Mouse (Mus musculus) ES-Bruce4 (cell line): ENCODE data around the gene Sema5b.

Experiments used
- CTCF ChIP-seq: IDR thresholded peaks from one replicate; pipeline ENCODE4 v1.8.1; 2011; ENCODE audit warnings: low read depth, low read length
- EP300 ChIP-seq: IDR thresholded peaks from 2 replicates; pipeline ENCODE4 v1.6.1; 2011; ENCODE audit warnings: low read depth, low read length; ENCODE audit not compliant: insufficient read depth
- POLR2A ChIP-seq: IDR thresholded peaks from one replicate; pipeline ENCODE4 v1.8.1; 2011; ENCODE audit warnings: low read length; ENCODE audit not compliant: insufficient read depth

- no peak for TF ChIP-seq CTCF
- no peak for TF ChIP-seq POLR2A
- no peak for TF ChIP-seq EP300
Observed at GRCm38 (mm10) chr16:35630470-35631183, 89.7 kb downstream of the Sema5b start.
